Comparison of ENCODE assay signal across 13 mouse cellular contexts in genomic region chr11:50365322-50365721, GRCm38 (mm10). TPM values are rescaled to one million over a fixed set of nuclear protein-coding genes. Genes with fewer than 3 reads are reported as not detected.
"Had no signal": no experiment of that assay in that cellular context is flagged by ENCODE, and none has a peak within 500 bp of the region (broad histone marks: within the 10 kb centered on the region; RNA-seq: fewer than 3 reads in every experiment).

No protein-coding gene starts in this region.

- H3K9me3 ChIP-seq: neural tube, embryonic 12.5 days; neural tube, embryonic 13.5 days; neural tube, embryonic 15.5 days; stomach, embryonic 15.5 days had no signal

- H3K4me1 ChIP-seq: neural tube, embryonic 12.5 days; neural tube, embryonic 13.5 days; neural tube, embryonic 15.5 days; stomach, embryonic 15.5 days had no signal

- DNase-seq: retina, postnatal 1 day; right cerebral cortex, adult 18-20 months; right cerebral cortex, postnatal 14 days; right cerebral cortex, postnatal 4 days; thymus, postnatal 14 days had no signal

- H3K9ac ChIP-seq: neural tube, embryonic 12.5 days; neural tube, embryonic 13.5 days; neural tube, embryonic 15.5 days; stomach, embryonic 15.5 days had no signal

- H3K27ac ChIP-seq: neural tube, embryonic 12.5 days; neural tube, embryonic 13.5 days; neural tube, embryonic 15.5 days; stomach, embryonic 15.5 days; stomach, postnatal 0 days had no signal

- H3K36me3 ChIP-seq: neural tube, embryonic 12.5 days; neural tube, embryonic 13.5 days; neural tube, embryonic 15.5 days; stomach, embryonic 15.5 days had no signal

- H3K4me2 ChIP-seq: neural tube, embryonic 12.5 days; neural tube, embryonic 13.5 days; neural tube, embryonic 15.5 days; stomach, embryonic 15.5 days had no signal

- H3K27me3 ChIP-seq: neural tube, embryonic 15.5 days; stomach, embryonic 15.5 days had no signal

- H3K4me3 ChIP-seq: neural tube, embryonic 12.5 days; neural tube, embryonic 13.5 days; neural tube, embryonic 15.5 days; stomach, embryonic 15.5 days had no signal

RNA-seq across cellular contexts. Expression of gene Cby3, which starts 11.1 kb away (rescaled TPM):
- total RNA-seq: neutrophil, adult 5-6 weeks had no signal
- polyA plus RNA-seq: neural tube, embryonic 12.5 days; spleen, adult 2 months; thymus, postnatal 0 days had no signal
